Mouse (Mus musculus) hindbrain, embryonic 11.5 days (tissue): ENCODE data around the gene BC049730. TPM values are rescaled to one million over a fixed set of nuclear protein-coding genes. Genes with fewer than 3 reads are reported as not detected.

Experiments used
- ATAC-seq: fragments of 200-750 bp; cut with Nextera tagmentation; 2 replicates; pipeline ENCODE4 v1.8.0; 2017; ENCODE audit warnings: mild to moderate bottlenecking, moderate TSS enrichment, moderate library complexity; ENCODE audit not compliant: low FRiP score
- DNase-seq: peaks from one replicate; pipeline ENCODE4 v3.0.0-alpha.2; 2015; ENCODE audit warnings: low spot score
- H3K27ac ChIP-seq: fragments of 300-500 bp; sonication (generic); 2 replicates; pipeline ENCODE4 v1.5.1; 2014; ENCODE audit warnings: mild to moderate bottlenecking, low read depth, low read length
- H3K27me3 ChIP-seq: fragments of 300-500 bp; sonication (generic); 2 replicates; pipeline ENCODE4 v1.6.1; 2014; ENCODE audit warnings: mild to moderate bottlenecking, low read length, moderate library complexity, mixed read lengths; ENCODE audit not compliant: control insufficient read depth, insufficient read depth
- H3K36me3 ChIP-seq: fragments of 300-500 bp; sonication (generic); 2 replicates; pipeline ENCODE4 v1.6.1; 2014; ENCODE audit warnings: mild to moderate bottlenecking, low read length, moderate library complexity, mixed read lengths; ENCODE audit not compliant: control insufficient read depth, insufficient read depth
- H3K4me1 ChIP-seq: fragments of 300-500 bp; sonication (generic); replicated peaks from 2 replicates; pipeline ENCODE4 v1.6.1; 2014; ENCODE audit warnings: low read length, mixed read lengths; ENCODE audit not compliant: control insufficient read depth, insufficient read depth
- H3K4me2 ChIP-seq: fragments of 300-500 bp; sonication (generic); replicated peaks from 2 replicates; pipeline ENCODE4 v1.6.1; 2014; ENCODE audit warnings: mild to moderate bottlenecking, low read depth, low read length
- H3K4me3 ChIP-seq: fragments of 300-500 bp; sonication (generic); 2 replicates; pipeline ENCODE4 v1.5.1; 2014; ENCODE audit warnings: low read depth, low read length
- H3K9ac ChIP-seq: fragments of 300-500 bp; sonication (generic); 2 replicates; pipeline ENCODE4 v1.6.1; 2014; ENCODE audit warnings: low read depth, low read length
- H3K9me3 ChIP-seq: fragments of 300-500 bp; sonication (generic); 2 replicates; pipeline ENCODE4 v1.6.1; 2016; ENCODE audit warnings: low read length; ENCODE audit not compliant: control insufficient read depth
- WGBS: fragments of 180-500 bp; shearing (Covaris S2); extraction: QIAGEN DNeasy Blood & Tissue Kit; methylation state at CpG from one replicate; pipeline ENCODE4 v1.1.7; 2014; 5-methylcytosine and 5-hydroxymethylcytosine counted together
- polyA plus RNA-seq: library from polyadenylated mRNA; unstranded; fragments of >200 nt; fragmentation: Nextera tagmentation; extraction: Ambion mirVana; gene quantifications from 2 replicates; pipeline ENCODE4 v1.2.1, GENCODE M21; 2014

Gene BC049730
- polyA plus RNA-seq, result not detected in 2 replicates

DNA sequence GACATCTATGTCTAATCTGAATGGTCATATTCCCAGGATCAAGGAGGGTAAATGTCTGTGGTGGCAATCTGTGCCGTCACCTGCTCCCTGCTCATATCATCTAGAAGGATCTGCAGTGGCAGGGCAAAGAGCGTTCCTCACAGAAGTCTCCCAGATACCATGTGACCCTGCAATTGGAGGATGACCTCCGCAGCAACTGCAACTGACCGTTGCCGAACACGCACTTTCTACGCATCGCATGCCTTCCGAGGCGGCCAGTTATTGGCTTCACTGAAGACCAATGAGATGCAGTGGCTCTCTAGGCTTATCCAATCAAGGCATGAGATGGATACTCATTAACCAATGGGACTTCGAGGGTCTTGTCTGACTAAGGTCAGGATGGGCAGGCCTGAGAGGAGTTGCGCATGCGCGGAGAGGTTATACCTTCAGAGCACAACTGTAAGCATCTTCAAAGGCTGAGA is at the start of gene BC049730:
Gene BC049730 (plus strand): TSS at position 411 of the 461 bp plus-strand sequence.
- Histone ChIP-seq H3K27ac (no peak within 1 kb of the TSS), H3K9me3 (no peaks in the 10 kb centered on the region), H3K4me1 (no peaks in the 10 kb centered on the region), H3K4me3 (no peak within 1 kb of the TSS), H3K36me3 (no peaks in the 10 kb centered on the region), H3K27me3 (no peaks in the 10 kb centered on the region), H3K4me2 (no peak within 1 kb of the TSS), H3K9ac (no peak within 1 kb of the TSS)
- 95% methylated on average over 14 of the region's 14 CpGs for WGBS
- no peak for ATAC-seq
- no peak for DNase-seq

DNA sequence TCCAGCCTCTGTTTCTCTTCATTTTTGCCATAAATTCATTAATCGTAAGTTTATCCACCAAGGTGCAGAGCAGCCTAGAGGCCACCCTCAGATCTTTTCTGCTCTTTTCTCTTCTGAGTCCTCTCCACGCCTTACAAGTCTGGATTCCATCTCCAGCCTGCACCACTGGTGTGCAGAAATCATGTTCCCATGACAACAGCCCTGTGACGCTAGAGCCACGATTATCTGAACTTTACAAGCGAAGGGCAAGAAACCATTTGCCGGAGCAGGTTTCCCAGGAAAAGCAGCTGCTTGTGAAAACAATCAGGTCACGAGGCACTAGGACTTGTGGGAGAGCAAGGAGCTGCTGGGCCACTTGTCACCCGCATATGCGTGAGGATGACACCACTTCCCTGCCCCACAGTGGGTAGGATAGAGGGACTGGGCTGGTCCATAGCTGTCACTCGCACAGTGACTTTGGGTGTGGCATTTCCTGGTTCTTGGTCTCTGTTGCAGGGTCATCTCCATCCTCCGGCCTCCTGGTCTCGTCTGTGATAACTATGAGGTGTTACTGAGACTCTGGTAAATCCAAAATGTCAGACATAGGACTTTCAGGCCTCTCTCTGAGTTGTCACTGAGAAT is 49.2 kb upstream of the BC049730 start:
- peak; percentile 13 for DNase-seq
- 66% methylated on average over 12 of the region's 12 CpGs for WGBS

DNA sequence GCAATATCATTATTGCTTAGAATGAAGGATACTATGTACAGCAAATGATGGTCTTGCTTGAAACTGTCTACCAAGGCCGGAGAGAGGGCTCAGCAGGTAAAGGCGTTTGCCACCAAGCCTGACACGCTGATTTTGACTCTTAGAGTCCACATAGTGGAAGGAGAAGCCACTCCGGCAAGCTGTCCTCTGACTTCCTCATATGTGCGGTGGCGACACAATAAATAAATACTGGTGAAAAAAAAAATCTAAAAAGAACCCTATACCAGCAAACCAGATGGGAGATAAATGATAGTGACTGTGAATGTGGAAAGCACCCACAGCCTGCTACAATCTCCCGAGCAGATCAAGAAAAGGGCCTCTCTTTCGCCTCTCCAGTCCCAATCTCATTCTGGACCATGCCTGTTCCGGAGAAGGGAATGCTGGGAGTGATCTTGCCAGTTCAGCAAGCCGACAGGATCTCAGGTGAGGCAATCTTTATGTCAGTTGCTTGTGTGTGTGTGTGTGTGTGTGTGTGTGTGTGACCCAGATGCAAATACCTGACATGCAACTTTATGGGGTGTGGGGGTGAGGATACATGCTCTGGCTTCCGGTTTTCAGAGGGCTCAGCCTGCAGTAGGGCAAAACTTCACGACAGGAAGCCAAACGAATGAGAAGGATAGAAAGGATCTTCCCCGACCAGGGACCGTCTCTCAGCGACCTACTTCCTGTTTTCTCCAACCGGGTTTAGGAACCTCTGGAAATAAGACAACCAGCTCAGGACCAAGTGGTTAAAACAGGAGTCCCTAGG is 47.7 kb upstream of the BC049730 start:
- 76% methylated on average over 17 of the region's 17 CpGs for WGBS
- Histone ChIP-seq H3K27ac (no peak overlapping the region), H3K9me3 (no peaks in the 10 kb centered on the region; the same call in 1 of the 2 replicates), H3K4me2 (no peak overlapping the region), H3K27me3 (no peaks in the 10 kb centered on the region), H3K36me3 (no peaks in the 10 kb centered on the region), H3K4me3 (no peak overlapping the region), H3K9ac (no peak overlapping the region), H3K4me1 (no peaks in the 10 kb centered on the region; the same call in 1 of the 2 replicates)
- DNase-seq (no peak), ATAC-seq (no peak)

More for the DNA sequence above, 49.2 kb upstream of the BC049730 start:
- Histone ChIP-seq H3K27me3 (no peaks in the 10 kb centered on the region), H3K4me3 (no peak overlapping the region), H3K36me3 (no peaks in the 10 kb centered on the region), H3K4me2 (no peak overlapping the region), H3K9me3 (no peaks in the 10 kb centered on the region; the same call in 1 of the 2 replicates), H3K4me1 (no peaks in the 10 kb centered on the region; the same call in 1 of the 2 replicates), H3K9ac (no peak overlapping the region), H3K27ac (no peak overlapping the region)
- no peak for ATAC-seq

DNA sequence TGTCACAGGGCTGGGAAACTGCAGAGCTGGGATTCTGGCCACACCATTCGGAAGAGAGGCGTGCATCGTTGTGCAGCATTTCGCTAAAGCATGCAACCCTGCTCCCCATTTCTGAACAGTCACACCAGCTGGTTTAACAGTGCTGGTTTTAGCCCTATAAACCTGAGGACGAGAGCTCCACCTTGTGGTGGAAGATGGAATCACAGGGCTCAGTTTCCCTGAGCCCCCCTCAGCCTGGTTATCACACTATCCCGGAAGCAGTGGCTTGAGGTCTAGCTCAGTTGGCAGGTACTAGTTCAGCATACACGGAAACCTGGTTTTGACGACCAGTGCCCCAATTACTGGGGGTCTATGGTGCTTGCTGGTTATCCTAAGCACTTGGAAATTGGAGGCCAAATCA is 46.5 kb upstream of the BC049730 start:
- H3K9ac ChIP-seq, result no peak overlapping the region
- 17% methylated on average over 8 of the region's 8 CpGs for WGBS
- no peak overlapping the region for H3K4me3 ChIP-seq
- no peaks in the 10 kb centered on the region; the same call in 1 of the 2 replicates for H3K4me1 ChIP-seq
- ATAC-seq, result peak; percentile 65; the same call in 1 of the 2 replicates
- no peaks in the 10 kb centered on the region for H3K27me3 ChIP-seq
- H3K9me3 ChIP-seq, result no peaks in the 10 kb centered on the region; the same call in 1 of the 2 replicates
- H3K27ac ChIP-seq, result no peak overlapping the region
- no peaks in the 10 kb centered on the region for H3K36me3 ChIP-seq
- peak; percentile 92 for DNase-seq
- no peak overlapping the region for H3K4me2 ChIP-seq

DNA sequence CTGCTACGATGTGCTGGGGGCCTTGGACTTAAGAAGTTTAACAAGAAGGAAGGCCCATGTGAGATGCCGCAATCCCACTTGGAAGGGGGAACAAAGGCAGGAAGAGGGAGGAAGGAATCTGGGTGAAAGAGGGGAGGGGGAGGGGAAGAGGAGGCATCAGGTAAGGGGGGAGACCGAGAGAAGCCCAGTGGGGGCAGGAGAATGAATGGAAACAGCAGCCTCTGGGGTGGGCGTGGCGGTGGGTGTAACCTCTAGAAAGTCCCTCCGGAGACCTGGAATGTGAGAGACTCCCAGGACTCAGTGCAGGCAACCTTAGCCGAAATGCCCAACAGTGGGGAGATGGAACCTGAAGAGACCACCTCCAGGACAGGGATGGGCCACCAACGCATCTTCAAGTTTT is 44.7 kb upstream of the BC049730 start:
- WGBS, result 45% methylated on average over 8 of the region's 8 CpGs
- H3K4me3 ChIP-seq, result no peak overlapping the region
- DNase-seq (no peak), ATAC-seq (no peak)
- H3K27ac ChIP-seq, result no peak overlapping the region
- no peaks in the 10 kb centered on the region; the same call in 1 of the 2 replicates for H3K4me1 ChIP-seq
- no peaks in the 10 kb centered on the region for H3K9me3 ChIP-seq
- H3K36me3 ChIP-seq, result no peaks in the 10 kb centered on the region
- no peak overlapping the region for H3K4me2 ChIP-seq
- H3K9ac ChIP-seq, result no peak overlapping the region
- no peaks in the 10 kb centered on the region for H3K27me3 ChIP-seq

DNA sequence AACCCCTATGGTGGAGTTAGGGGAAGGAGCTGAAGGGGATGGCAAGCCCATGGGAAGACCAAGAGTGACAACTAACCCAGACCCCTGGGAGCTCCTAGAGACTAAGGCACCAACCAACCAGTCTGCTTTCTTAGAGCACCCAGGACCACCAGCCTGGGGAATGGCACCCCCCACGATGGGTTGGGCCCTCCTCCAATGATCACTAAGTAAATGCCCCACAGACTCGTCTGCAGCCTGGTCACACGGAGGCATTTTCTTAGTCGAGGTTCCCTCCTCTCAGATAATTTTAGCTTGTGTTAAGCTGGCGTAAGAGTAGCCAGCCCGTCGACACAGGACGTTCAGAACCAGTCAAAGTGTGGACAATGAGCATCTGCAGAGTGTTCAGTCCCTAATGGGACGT is 44.1 kb upstream of the BC049730 start:
- no peaks in the 10 kb centered on the region for H3K27me3 ChIP-seq
- H3K4me1 ChIP-seq, result no peaks in the 10 kb centered on the region
- no peak for DNase-seq
- H3K4me3 ChIP-seq, result no peak overlapping the region
- WGBS, result 77% methylated on average over 9 of the region's 9 CpGs
- H3K4me2 ChIP-seq, result no peak overlapping the region
- H3K9me3 ChIP-seq, result no peaks in the 10 kb centered on the region
- H3K9ac ChIP-seq, result no peak overlapping the region
- H3K36me3 ChIP-seq, result no peaks in the 10 kb centered on the region
- ATAC-seq, result no peak
- H3K27ac ChIP-seq, result no peak overlapping the region

GRCm38 (mm10) chr7:24671944-24672439 is 37.0 kb upstream of the BC049730 start:
- H3K9ac ChIP-seq, result no peak overlapping the region
- H3K4me2 ChIP-seq, result no peak overlapping the region
- 91% methylated on average over 23 of the region's 23 CpGs for WGBS
- no peaks in the 10 kb centered on the region for H3K36me3 ChIP-seq
- no peak overlapping the region for H3K4me3 ChIP-seq
- DNase-seq (no peak), ATAC-seq (no peak)
- H3K9me3 ChIP-seq, result no peaks in the 10 kb centered on the region
- no peaks in the 10 kb centered on the region for H3K27me3 ChIP-seq
- H3K4me1 ChIP-seq, result no peaks in the 10 kb centered on the region
- no peak overlapping the region for H3K27ac ChIP-seq

GRCm38 (mm10) chr7:24676575-24676974 is 32.5 kb upstream of the BC049730 start, which contains the start of gene Tex101:
Gene Tex101 (minus strand): TSS chr7:24676675.
- no peaks in the 10 kb centered on the region for H3K9me3 ChIP-seq
- no peak within 1 kb of the TSS for H3K9ac ChIP-seq
- H3K4me3 ChIP-seq, result no peak within 1 kb of the TSS
- no peak for ATAC-seq
- H3K4me1 ChIP-seq, result no peaks in the 10 kb centered on the region
- 89% methylated on average over 9 of the region's 9 CpGs for WGBS
- H3K27ac ChIP-seq, result no peak within 1 kb of the TSS
- H3K4me2 ChIP-seq, result no peak within 1 kb of the TSS
- no peaks in the 10 kb centered on the region for H3K36me3 ChIP-seq
- no peak for DNase-seq
- no peaks in the 10 kb centered on the region for H3K27me3 ChIP-seq
